Mouse (Mus musculus): ENCODE measurements around the gene Gm9844. TPM values are rescaled to one million over a fixed set of nuclear protein-coding genes. Genes with fewer than 3 reads are reported as not detected.
"Not testable (repeated sequence)": the region's sequence is repeated elsewhere in the genome, so short reads cannot be mapped to it uniquely, and the experiment has no call there.

Gm9844 gene
- polyA plus RNA-seq (2015; fragmentation: Nextera tagmentation; extraction: Ambion mirVana): 1.6 and 2.7 TPM in 2 replicates

GRCm38 (mm10) chr7:24861913-24862312, at the start of gene Gm9844:
TSS of gene Gm9844 (plus strand) at chr7:24862213.
- Histone ChIP-seq H3K36me3 (replicated peaks; ENCODE audit: insufficient read depth, low read length) (no peaks in the 10 kb centered on the region), H3K4me1 (ENCODE audit: insufficient read depth) (peaks cover 12% of the 10 kb centered on the region), H3K4me3 (ENCODE audit: low read depth, low read length) (no peak within 1 kb of the TSS), H3K9me3 (ENCODE audit: low read length) (no peaks in the 10 kb centered on the region), H3K9ac (replicated peaks) (no peak within 1 kb of the TSS), H3K27me3 (ENCODE audit: insufficient read depth, low read length) (no peaks in the 10 kb centered on the region), H3K27ac (ENCODE audit: low read depth) (no peak within 1 kb of the TSS), H3K4me2 (ENCODE audit: low read depth, low read length) (no peak within 1 kb of the TSS)
- WGBS (ENCODE audit: insufficient replicate concordance): 80% methylated on average over 7 of the region's 7 CpGs
- TF ChIP-seq EP300 (IDR thresholded peaks at IDR 0.05; ENCODE audit: low read depth) (no peak), CTCF (IDR thresholded peaks at IDR 0.05; ENCODE audit: low read depth) (no peak)
- no peak for DNase-seq
- ATAC-seq: no peak

GRCm38 (mm10) chr7:24817502-24817901, 44.5 kb upstream of the Gm9844 start:
- ATAC-seq (peak; percentile 86), DNase-seq (peak; percentile 87)
- H3K9ac ChIP-seq (replicated peaks): no peak overlapping the region
- no peaks in the 10 kb centered on the region for H3K36me3 ChIP-seq (replicated peaks; ENCODE audit: insufficient read depth, low read length)
- no peaks in the 10 kb centered on the region for H3K27me3 ChIP-seq (ENCODE audit: insufficient read depth, low read length)
- H3K4me2 ChIP-seq (ENCODE audit: low read depth, low read length): no peak overlapping the region
- TF ChIP-seq EP300 (IDR thresholded peaks at IDR 0.05; ENCODE audit: low read depth) (no peak), CTCF (IDR thresholded peaks at IDR 0.05; ENCODE audit: low read depth) (peak; percentile 96)
- no peaks in the 10 kb centered on the region for H3K9me3 ChIP-seq (ENCODE audit: low read length)
- no peaks in the 10 kb centered on the region for H3K4me1 ChIP-seq (ENCODE audit: insufficient read depth)
- 0% methylated on average over 3 of the region's 3 CpGs for WGBS (ENCODE audit: insufficient replicate concordance)
- no peak overlapping the region for H3K27ac ChIP-seq (ENCODE audit: low read depth)
- no peak overlapping the region for H3K4me3 ChIP-seq (ENCODE audit: low read depth, low read length)

GRCm38 (mm10) chr7:24824452-24824851, 37.6 kb upstream of the Gm9844 start:
- Histone ChIP-seq H3K9me3 (ENCODE audit: low read length) (no peaks in the 10 kb centered on the region), H3K36me3 (replicated peaks; ENCODE audit: insufficient read depth, low read length) (no peaks in the 10 kb centered on the region), H3K4me2 (ENCODE audit: low read depth, low read length) (no peak overlapping the region), H3K27me3 (ENCODE audit: insufficient read depth, low read length) (no peaks in the 10 kb centered on the region), H3K9ac (replicated peaks) (no peak overlapping the region), H3K4me3 (ENCODE audit: low read depth, low read length) (no peak overlapping the region), H3K27ac (ENCODE audit: low read depth) (no peak overlapping the region), H3K4me1 (ENCODE audit: insufficient read depth) (no peaks in the 10 kb centered on the region)
- 28% methylated on average over 7 of the region's 7 CpGs for WGBS (ENCODE audit: insufficient replicate concordance)
- ATAC-seq (no peak), DNase-seq (no peak)
- TF ChIP-seq EP300 (IDR thresholded peaks at IDR 0.05; ENCODE audit: low read depth) (no peak), CTCF (IDR thresholded peaks at IDR 0.05; ENCODE audit: low read depth) (no peak)

- no peak overlapping the region for H3K9ac ChIP-seq (replicated peaks)
- no peak overlapping the region for H3K4me2 ChIP-seq (ENCODE audit: low read depth, low read length)
- no peaks in the 10 kb centered on the region for H3K36me3 ChIP-seq (replicated peaks; ENCODE audit: insufficient read depth, low read length)
- ATAC-seq: no peak
- no peaks in the 10 kb centered on the region for H3K4me1 ChIP-seq (ENCODE audit: insufficient read depth)
- no peaks in the 10 kb centered on the region for H3K27me3 ChIP-seq (ENCODE audit: insufficient read depth, low read length)
- no peak overlapping the region for H3K4me3 ChIP-seq (ENCODE audit: low read depth, low read length)
- WGBS (ENCODE audit: insufficient replicate concordance): 89% methylated on average over 4 of the region's 4 CpGs
- DNase-seq: no peak
- H3K9me3 ChIP-seq (ENCODE audit: low read length): no peaks in the 10 kb centered on the region
- TF ChIP-seq CTCF (IDR thresholded peaks at IDR 0.05; ENCODE audit: low read depth) (no peak), EP300 (IDR thresholded peaks at IDR 0.05; ENCODE audit: low read depth) (no peak)
- H3K27ac ChIP-seq (ENCODE audit: low read depth): no peak overlapping the region
These were observed 34.8 kb upstream of the Gm9844 start for GRCm38 (mm10) chr7:24827181-24827580.

- H3K4me3 ChIP-seq (ENCODE audit: low read depth, low read length); H3K9ac ChIP-seq (replicated peaks); H3K36me3 ChIP-seq (replicated peaks; ENCODE audit: insufficient read depth, low read length); H3K9me3 ChIP-seq (ENCODE audit: low read length); H3K4me1 ChIP-seq (ENCODE audit: insufficient read depth); H3K4me2 ChIP-seq (ENCODE audit: low read depth, low read length); H3K27me3 ChIP-seq (ENCODE audit: insufficient read depth, low read length): not testable (repeated sequence)
- DNase-seq: peak; percentile 40
- H3K27ac ChIP-seq (ENCODE audit: low read depth): peak overlapping the region; percentile 71
- peak; percentile 69 for ATAC-seq
- WGBS (ENCODE audit: insufficient replicate concordance): 37% methylated on average over 12 of the region's 13 CpGs
These were observed 23.1 kb upstream of the Gm9844 start for GRCm38 (mm10) chr7:24838732-24839409.

- Histone ChIP-seq H3K4me1 (ENCODE audit: insufficient read depth) (0 out of 2 replicates have a peak, but pooled peaks cover 3% of the 10 kb centered on the region), H3K9me3 (ENCODE audit: low read length) (no peaks in the 10 kb centered on the region), H3K36me3 (replicated peaks; ENCODE audit: insufficient read depth, low read length) (no peaks in the 10 kb centered on the region), H3K27me3 (ENCODE audit: insufficient read depth, low read length) (no peaks in the 10 kb centered on the region), H3K4me3 (ENCODE audit: low read depth, low read length) (no peak overlapping the region), H3K4me2 (ENCODE audit: low read depth, low read length) (no peak overlapping the region), H3K9ac (replicated peaks) (no peak overlapping the region), H3K27ac (ENCODE audit: low read depth) (peak overlapping the region; percentile 71)
- WGBS (ENCODE audit: insufficient replicate concordance): 41% methylated on average over 8 of the region's 8 CpGs
- TF ChIP-seq EP300 (IDR thresholded peaks at IDR 0.05; ENCODE audit: low read depth) (no peak), CTCF (IDR thresholded peaks at IDR 0.05; ENCODE audit: low read depth) (no peak)
- ATAC-seq: peak; percentile 32; the same call in 1 of the 2 replicates
- no peak for DNase-seq
These were observed 22.6 kb upstream of the Gm9844 start for GRCm38 (mm10) chr7:24839410-24839808.
